Comparison of ENCODE assay signal across 21 mouse cellular contexts in the genomic region with DNA sequence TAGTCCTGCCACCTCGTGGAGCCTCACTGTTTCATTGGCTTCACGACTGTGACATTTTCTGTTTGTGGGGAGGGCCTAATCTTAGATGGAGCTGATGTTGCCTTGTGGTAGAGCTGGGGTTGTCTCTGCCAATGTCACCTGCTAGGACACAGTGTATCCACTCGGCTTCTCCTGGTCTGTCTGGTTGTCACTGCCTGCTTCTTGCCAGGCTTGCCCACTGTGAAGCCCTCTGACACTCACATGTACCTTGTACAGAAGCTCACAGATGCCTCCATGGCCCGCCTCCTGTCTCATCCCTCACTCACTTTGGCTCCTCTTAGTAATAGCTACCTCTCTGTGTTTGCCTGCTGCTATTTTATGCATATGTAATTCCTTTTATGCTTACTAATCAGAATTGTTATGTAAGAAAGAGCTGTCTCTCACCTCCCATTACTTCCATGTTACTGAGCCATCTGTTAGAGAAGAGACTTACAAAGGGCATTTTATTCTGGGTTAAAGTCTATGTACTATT. TPM values are rescaled to one million over a fixed set of nuclear protein-coding genes. Genes with fewer than 3 reads are reported as not detected.
DNase-seq lines count a peak whose midpoint lies in the region; ATAC-seq lines count a peak whose summit lies in the region.
"Had no signal": no experiment of that assay in that cellular context is flagged by ENCODE, and none has a peak within 500 bp of the region (broad histone marks: within the 10 kb centered on the region; RNA-seq: fewer than 3 reads in every experiment).

No protein-coding gene starts in this region.

- H3K36me3 ChIP-seq in midbrain, embryonic 14.5 days (ENCODE audit: control insufficient read depth, insufficient read depth, low read length) = no peaks in the 10 kb centered on the region
- H3K36me3 ChIP-seq: embryonic facial prominence, embryonic 12.5 days; heart, embryonic 10.5 days; liver, embryonic 15.5 days; stomach, embryonic 15.5 days had no signal

- no peak overlapping the region for H3K4me2 ChIP-seq in midbrain, embryonic 14.5 days (ENCODE audit: low read length)
- H3K4me2 ChIP-seq: embryonic facial prominence, embryonic 12.5 days; liver, embryonic 15.5 days; midbrain, embryonic 11.5 days; stomach, embryonic 15.5 days had no signal

- H3K9ac ChIP-seq in midbrain, embryonic 14.5 days (replicated peaks; ENCODE audit: low read length) = no peak overlapping the region
- H3K9ac ChIP-seq: embryonic facial prominence, embryonic 12.5 days; liver, embryonic 15.5 days; stomach, embryonic 15.5 days had no signal

- no peaks in the 10 kb centered on the region for H3K9me3 ChIP-seq in midbrain, embryonic 14.5 days (ENCODE audit: control insufficient read depth, low read length)
- H3K9me3 ChIP-seq: embryonic facial prominence, embryonic 12.5 days; heart, embryonic 10.5 days; liver, embryonic 15.5 days; stomach, embryonic 15.5 days had no signal

- ATAC-seq in frontal cortex, adult (ENCODE audit: low TSS enrichment) = peak; percentile 88
- no peak for ATAC-seq in midbrain, embryonic 14.5 days (ENCODE audit: low FRiP score, low TSS enrichment)
- ATAC-seq: intestine, embryonic 16.5 days had no signal

- no peak overlapping the region for H3K4me3 ChIP-seq in midbrain, embryonic 14.5 days (replicated peaks; ENCODE audit: low read depth, low read length)
- H3K4me3 ChIP-seq: embryonic facial prominence, embryonic 12.5 days; heart, embryonic 10.5 days; liver, embryonic 15.5 days; stomach, embryonic 15.5 days had no signal

- no peak for DNase-seq in frontal cortex, postnatal 14 days (ENCODE audit: low spot score in 2 of 2)
- DNase-seq in right cerebral cortex, postnatal 25 days = peak; percentile 31
- no peak for DNase-seq in right cerebral cortex, postnatal 14 days
- DNase-seq in layer of hippocampus, adult 9-10 months (ENCODE audit: low spot score) = peak; percentile 16
- DNase-seq in spleen, postnatal 36 days (ENCODE audit: low spot score in 2 of 2) = no peak
- DNase-seq in midbrain, embryonic 14.5 days = no peak
- DNase-seq: adrenal gland, adult 2 months; B cell, adult 2 months; gastrocnemius, postnatal 25 days; heart, postnatal 4 days; kidney, postnatal 10 days; lung, postnatal 14 days; thymus, postnatal 36 days had no signal

- H3K27ac ChIP-seq in midbrain, embryonic 14.5 days (replicated peaks; ENCODE audit: low read depth, low read length) = no peak overlapping the region
- H3K27ac ChIP-seq: embryonic facial prominence, embryonic 12.5 days; heart, embryonic 10.5 days; liver, embryonic 15.5 days; stomach, embryonic 15.5 days had no signal

- H3K27me3 ChIP-seq in midbrain, embryonic 14.5 days (ENCODE audit: control insufficient read depth, insufficient read depth, low read length) = no peaks in the 10 kb centered on the region
- H3K27me3 ChIP-seq: embryonic facial prominence, embryonic 12.5 days; liver, embryonic 15.5 days; stomach, embryonic 15.5 days had no signal

- no peaks in the 10 kb centered on the region for H3K4me1 ChIP-seq in midbrain, embryonic 14.5 days (ENCODE audit: control insufficient read depth, insufficient read depth, low read length)
- H3K4me1 ChIP-seq: embryonic facial prominence, embryonic 12.5 days; heart, embryonic 10.5 days; liver, embryonic 15.5 days; stomach, embryonic 15.5 days had no signal

- WGBS in midbrain, embryonic 14.5 days = 83% methylated on average over 4 of the region's 4 CpGs

RNA-seq across cellular contexts. Expression of a gene that starts 11.9 kb away (rescaled TPM):
- polyA plus RNA-seq in midbrain, embryonic 14.5 days (2014; fragmentation: Nextera tagmentation; extraction: Ambion mirVana) = not detected in 2 replicates
- polyA plus RNA-seq: adrenal gland, adult 2 months; embryonic facial prominence, embryonic 12.5 days; heart, embryonic 10.5 days; intestine, embryonic 16.5 days; limb, embryonic 11.5 days; liver, embryonic 15.5 days; midbrain, embryonic 11.5 days; stomach, embryonic 15.5 days had no signal

RNA-seq across cellular contexts. Expression of a gene that starts 24.9 kb away (rescaled TPM):
- not detected in 2 replicates for polyA plus RNA-seq in midbrain, embryonic 14.5 days (2014; fragmentation: Nextera tagmentation; extraction: Ambion mirVana)
- polyA plus RNA-seq: embryonic facial prominence, embryonic 12.5 days; heart, embryonic 10.5 days; intestine, embryonic 16.5 days; limb, embryonic 11.5 days; stomach, embryonic 15.5 days had no signal

RNA-seq across cellular contexts. Expression of a gene that starts 44.8 kb away (rescaled TPM):
- polyA plus RNA-seq in midbrain, embryonic 14.5 days (2014; fragmentation: Nextera tagmentation; extraction: Ambion mirVana) = not detected in 2 replicates
- polyA plus RNA-seq: adrenal gland, adult 2 months; embryonic facial prominence, embryonic 12.5 days; heart, embryonic 10.5 days; intestine, embryonic 16.5 days; limb, embryonic 11.5 days; liver, embryonic 15.5 days; midbrain, embryonic 11.5 days; stomach, embryonic 15.5 days had no signal

RNA-seq across cellular contexts. Expression of a gene that starts 45.2 kb away (rescaled TPM):
- not detected in 2 replicates for polyA plus RNA-seq in midbrain, embryonic 14.5 days (2014; fragmentation: Nextera tagmentation; extraction: Ambion mirVana)
- polyA plus RNA-seq: adrenal gland, adult 2 months; embryonic facial prominence, embryonic 12.5 days; heart, embryonic 10.5 days; intestine, embryonic 16.5 days; limb, embryonic 11.5 days; liver, embryonic 15.5 days; midbrain, embryonic 11.5 days; stomach, embryonic 15.5 days had no signal

Comparison
In these comparisons a context has a peak if more than half of its experiments do, and no peak if none do; other contexts are left out.
1. DNase-seq: peak in right cerebral cortex, postnatal 25 days (single experiment) and layer of hippocampus, adult 9-10 months (single experiment); none in frontal cortex, postnatal 14 days (0 of 2), right cerebral cortex, postnatal 14 days (single experiment), spleen, postnatal 36 days (0 of 2) and midbrain, embryonic 14.5 days (single experiment).